ENCODE assay signal across 9 mouse cellular contexts in genomic region chr7:83813465-83813864, GRCm38 (mm10). TPM values are rescaled to one million over a fixed set of nuclear protein-coding genes. Genes with fewer than 3 reads are reported as not detected.
DNase-seq lines count a peak whose midpoint lies in the region; ATAC-seq lines count a peak whose summit lies in the region.
"Had no signal": no experiment of that assay in that cellular context is flagged by ENCODE, and none has a peak within 500 bp of the region (broad histone marks: within the 10 kb centered on the region; RNA-seq: fewer than 3 reads in every experiment).

No protein-coding gene starts in this region.

- DNase-seq in embryo, embryonic 9.5 days (ENCODE audit: extremely low spot score) = peak; percentile 22
- no peak for DNase-seq in embryo, embryonic 10 days (ENCODE audit: low spot score)
- no peak for DNase-seq in kidney, postnatal 36 days
- DNase-seq in cerebellum, postnatal 36 days = no peak
- DNase-seq in adipocyte (ENCODE audit: low spot score) = no peak

- no peaks in the 10 kb centered on the region for H3K36me3 ChIP-seq in kidney, embryonic 16.5 days (ENCODE audit: insufficient read depth, low read length)
- H3K36me3 ChIP-seq in embryonic facial prominence, embryonic 15.5 days = no peaks in the 10 kb centered on the region
- no peaks in the 10 kb centered on the region for H3K36me3 ChIP-seq in liver, embryonic 15.5 days (replicated peaks)

- peak overlapping the region; percentile 85 for H3K27ac ChIP-seq in kidney, embryonic 16.5 days (ENCODE audit: low read length)
- H3K27ac ChIP-seq in embryonic facial prominence, embryonic 15.5 days (replicated peaks) = peak overlapping the region; percentile 89
- 0 out of 2 replicates have a peak overlapping the region, but pooled peaks have one; percentile 38 for H3K27ac ChIP-seq in liver, embryonic 15.5 days (replicated peaks)

- H3K4me3 ChIP-seq in kidney, embryonic 16.5 days (ENCODE audit: low read length) = no peak overlapping the region
- no peak overlapping the region for H3K4me3 ChIP-seq in embryonic facial prominence, embryonic 15.5 days (replicated peaks)
- no peak overlapping the region for H3K4me3 ChIP-seq in liver, embryonic 15.5 days (replicated peaks)

- H3K27me3 ChIP-seq in kidney, embryonic 16.5 days (ENCODE audit: insufficient read depth, low read length) = no peaks in the 10 kb centered on the region
- H3K27me3 ChIP-seq in embryonic facial prominence, embryonic 15.5 days = no peaks in the 10 kb centered on the region
- no peaks in the 10 kb centered on the region for H3K27me3 ChIP-seq in liver, embryonic 15.5 days
- H3K27me3 ChIP-seq: Patski had no signal

- no peak for ATAC-seq in kidney, embryonic 16.5 days (ENCODE audit: low FRiP score, low TSS enrichment)
- no peak for ATAC-seq in embryonic facial prominence, embryonic 15.5 days (ENCODE audit: insufficient number of reproducible peaks, low FRiP score, low TSS enrichment, low read depth)
- no peak for ATAC-seq in liver, embryonic 15.5 days (ENCODE audit: insufficient read depth)
- ATAC-seq: Patski had no signal

- WGBS in kidney, embryonic 16.5 days = 19% methylated on average over 3 of the region's 3 CpGs
- 13% methylated on average over 3 of the region's 3 CpGs for WGBS in embryonic facial prominence, embryonic 15.5 days
- WGBS in liver, embryonic 15.5 days (ENCODE audit: insufficient replicate concordance) = 13% methylated on average over 3 of the region's 3 CpGs

- H3K9ac ChIP-seq in kidney, embryonic 16.5 days (replicated peaks; ENCODE audit: low read length) = 0 out of 2 replicates have a peak overlapping the region, but pooled peaks have one; percentile 38
- H3K9ac ChIP-seq in embryonic facial prominence, embryonic 15.5 days = no peak overlapping the region
- no peak overlapping the region for H3K9ac ChIP-seq in liver, embryonic 15.5 days

- H3K4me1 ChIP-seq in kidney, embryonic 16.5 days (ENCODE audit: insufficient read depth, low read length) = peaks cover 48% of the 10 kb centered on the region
- H3K4me1 ChIP-seq in embryonic facial prominence, embryonic 15.5 days = peaks cover 57% of the 10 kb centered on the region
- peaks cover 5% of the 10 kb centered on the region; the same call in 1 of the 2 replicates for H3K4me1 ChIP-seq in liver, embryonic 15.5 days (replicated peaks)

- H3K9me3 ChIP-seq in kidney, embryonic 16.5 days (ENCODE audit: low read length) = no peaks in the 10 kb centered on the region
- H3K9me3 ChIP-seq in embryonic facial prominence, embryonic 15.5 days (replicated peaks) = no peaks in the 10 kb centered on the region
- H3K9me3 ChIP-seq in liver, embryonic 15.5 days (replicated peaks) = no peaks in the 10 kb centered on the region

- peak overlapping the region; percentile 21; the same call in 1 of the 2 replicates for H3K4me2 ChIP-seq in kidney, embryonic 16.5 days (replicated peaks; ENCODE audit: low read depth, low read length)
- H3K4me2 ChIP-seq in embryonic facial prominence, embryonic 15.5 days (replicated peaks) = 0 out of 2 replicates have a peak overlapping the region, but pooled peaks have one; percentile 4
- no peak overlapping the region for H3K4me2 ChIP-seq in liver, embryonic 15.5 days

RNA-seq across cellular contexts. Expression of gene Cfap161, which starts 18.8 kb away (rescaled TPM):
- polyA plus RNA-seq in kidney, embryonic 16.5 days (2015; fragmentation: Nextera tagmentation; extraction: Ambion mirVana) = 0.11 TPM in 1 of 2 replicates, not detected in the other
- polyA plus RNA-seq in embryonic facial prominence, embryonic 15.5 days (2015; fragmentation: Nextera tagmentation; extraction: Ambion mirVana) = 7.0 and 14.1 TPM in 2 replicates
- polyA plus RNA-seq in liver, embryonic 15.5 days (2015; fragmentation: Nextera tagmentation; extraction: Ambion mirVana) = not detected in 2 replicates
- polyA plus RNA-seq: Patski had no signal

Comparison
In these comparisons a context has a peak if more than half of its experiments do, and no peak if none do; other contexts are left out.
1. H3K27ac ChIP-seq: peak in every context shown above with its lines; median percentile 89 in embryonic facial prominence, embryonic 15.5 days; 85 in kidney, embryonic 16.5 days; 38 in liver, embryonic 15.5 days.